Mouse (Mus musculus) hindbrain, embryonic 13.5 days (tissue): ENCODE data around the gene Haghl. TPM values are rescaled to one million over a fixed set of nuclear protein-coding genes. Genes with fewer than 3 reads are reported as not detected.
A peak's percentile ranks its signal among the peaks of the same experiment; 100 is the strongest.
"Not testable (repeated sequence)": the region's sequence is repeated elsewhere in the genome, so short reads cannot be mapped to it uniquely, and the experiment has no call there.

Experiments used
- ATAC-seq: fragments of 200-750 bp; cut with Nextera tagmentation; 2 replicates; pipeline ENCODE4 v1.8.0; 2017; ENCODE audit warnings: moderate TSS enrichment; ENCODE audit not compliant: low FRiP score
- H3K27ac ChIP-seq: fragments of 300-500 bp; sonication (generic); 2 replicates; pipeline ENCODE4 v1.5.1; 2015; ENCODE audit warnings: inconsistent platforms, mild to moderate bottlenecking, moderate library complexity
- H3K27me3 ChIP-seq: fragments of 300-500 bp; sonication (generic); 2 replicates; pipeline ENCODE4 v1.6.1; 2015; ENCODE audit warnings: mild to moderate bottlenecking, inconsistent platforms
- H3K36me3 ChIP-seq: fragments of 300-500 bp; sonication (generic); 2 replicates; pipeline ENCODE4 v1.6.1; 2015; ENCODE audit warnings: mild to moderate bottlenecking, inconsistent platforms
- H3K4me1 ChIP-seq: fragments of 300-500 bp; sonication (generic); replicated peaks from 2 replicates; pipeline ENCODE4 v1.6.1; 2015; ENCODE audit warnings: inconsistent platforms
- H3K4me2 ChIP-seq: fragments of 300-500 bp; sonication (generic); 2 replicates; pipeline ENCODE4 v1.6.1; 2015; ENCODE audit warnings: inconsistent platforms, mild to moderate bottlenecking, moderate library complexity
- H3K4me3 ChIP-seq: fragments of 300-500 bp; sonication (generic); 2 replicates; pipeline ENCODE4 v1.5.1; 2015; ENCODE audit warnings: mild to moderate bottlenecking, inconsistent platforms
- H3K9ac ChIP-seq: fragments of 300-500 bp; sonication (generic); 2 replicates; pipeline ENCODE4 v1.6.1; 2015; ENCODE audit warnings: mild to moderate bottlenecking, inconsistent platforms
- H3K9me3 ChIP-seq: fragments of 300-500 bp; sonication (generic); 2 replicates; pipeline ENCODE4 v1.6.1; 2016; ENCODE audit warnings: inconsistent platforms
- WGBS: fragments of 180-500 bp; shearing (Covaris S2); methylation state at CpG from one replicate; pipeline ENCODE4 v1.1.7; 2015; 5-methylcytosine and 5-hydroxymethylcytosine counted together
- microRNA-seq: library from miRNA; unstranded; fragments of <30 nt; microRNA quantifications from one replicate; pipeline ENCODE4, GENCODE M21; 2016
- polyA plus RNA-seq: library from polyadenylated mRNA; unstranded; fragments of >200 nt; fragmentation: Nextera tagmentation; extraction: Ambion mirVana; gene quantifications from 2 replicates; pipeline ENCODE4 v1.2.1, GENCODE M21; 2015

Haghl gene
- polyA plus RNA-seq, 1 experiment from 2014 or later = 125 TPM

DNA sequence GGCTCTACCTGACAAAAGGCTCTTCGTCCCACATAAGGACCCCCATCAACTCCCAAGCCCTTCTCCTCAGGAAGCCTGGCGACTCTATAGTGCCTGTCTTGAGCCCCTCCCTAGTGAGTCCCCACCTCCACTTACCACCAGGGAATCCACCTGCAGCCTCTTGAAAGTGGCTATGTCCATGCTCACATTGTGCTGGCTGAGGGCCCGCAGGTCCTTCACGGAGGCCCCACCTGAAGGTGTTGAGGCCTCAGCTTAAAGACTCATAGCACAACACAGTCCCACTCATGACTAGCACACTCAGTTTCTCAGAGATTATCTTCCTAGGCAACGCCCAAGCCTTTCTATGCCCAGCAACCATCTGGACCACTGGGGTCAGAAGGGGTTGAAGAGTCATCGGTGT, 36.2 kb downstream of the Haghl start:
- Histone ChIP-seq H3K36me3 (no peaks in the 10 kb centered on the region), H3K4me3 (no peak overlapping the region), H3K4me1 (peaks cover 7% of the 10 kb centered on the region), H3K4me2 (no peak overlapping the region), H3K9ac (no peak overlapping the region), H3K27me3 (peaks cover 18% of the 10 kb centered on the region; the same call in 1 of the 2 replicates), H3K9me3 (no peaks in the 10 kb centered on the region), H3K27ac (no peak overlapping the region)
- 82% methylated on average over 6 of the region's 6 CpGs for WGBS
- ATAC-seq = no peak

DNA sequence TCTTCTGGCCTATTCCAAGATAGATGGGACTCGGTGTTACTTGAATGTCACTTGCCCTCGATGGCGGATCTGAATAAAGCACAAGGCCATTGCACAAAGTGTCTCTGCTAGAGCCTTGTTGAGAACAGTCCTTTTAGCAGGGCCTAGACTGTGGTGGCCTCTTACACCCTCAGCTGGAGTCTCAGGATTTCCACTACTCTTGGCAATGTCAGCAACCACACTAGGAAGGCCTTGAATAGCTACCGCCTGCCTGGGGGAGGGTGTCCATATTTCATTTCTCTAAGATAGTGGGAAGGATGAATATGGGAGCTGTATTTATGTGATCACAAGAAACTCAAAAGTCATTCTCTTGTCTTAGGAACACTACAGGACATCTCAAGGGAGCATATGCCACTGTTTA, 37.2 kb downstream of the Haghl start:
- no peak for ATAC-seq
- Histone ChIP-seq H3K27ac (no peak overlapping the region), H3K4me1 (peaks cover 7% of the 10 kb centered on the region), H3K4me2 (no peak overlapping the region), H3K4me3 (no peak overlapping the region), H3K9ac (no peak overlapping the region), H3K9me3 (no peaks in the 10 kb centered on the region), H3K36me3 (no peaks in the 10 kb centered on the region), H3K27me3 (0 out of 2 replicates have a peak, but pooled peaks cover 8% of the 10 kb centered on the region)
- WGBS = 95% methylated on average over 4 of the region's 4 CpGs

DNA sequence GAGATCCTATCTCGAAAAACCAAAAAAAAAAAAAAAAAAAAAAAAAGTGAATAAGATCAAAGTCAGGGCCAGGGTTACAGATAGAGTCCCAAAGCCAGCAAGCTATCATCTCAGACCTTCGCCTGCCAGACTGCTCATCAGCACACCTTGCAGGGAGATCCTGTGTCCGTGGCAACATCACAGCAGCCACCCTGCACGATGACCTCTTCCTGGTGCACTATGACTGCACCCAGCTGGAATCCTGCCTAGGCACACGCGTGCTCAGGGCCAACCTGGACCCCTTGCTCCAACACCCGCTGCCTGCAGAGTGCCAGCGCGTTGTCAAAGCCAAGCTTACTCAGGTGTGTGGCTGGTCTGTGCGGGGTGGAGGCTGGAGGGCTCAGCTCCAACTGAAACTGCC, 41.2 kb downstream of the Haghl start:
- Histone ChIP-seq H3K9ac (no peak overlapping the region), H3K27ac (no peak overlapping the region), H3K27me3 (peaks cover 7% of the 10 kb centered on the region; the same call in 1 of the 2 replicates), H3K36me3 (no peaks in the 10 kb centered on the region), H3K9me3 (no peaks in the 10 kb centered on the region), H3K4me2 (no peak overlapping the region), H3K4me1 (no peaks in the 10 kb centered on the region), H3K4me3 (no peak overlapping the region)
- WGBS = 82% methylated on average over 10 of the region's 10 CpGs
- ATAC-seq = no peak

DNA sequence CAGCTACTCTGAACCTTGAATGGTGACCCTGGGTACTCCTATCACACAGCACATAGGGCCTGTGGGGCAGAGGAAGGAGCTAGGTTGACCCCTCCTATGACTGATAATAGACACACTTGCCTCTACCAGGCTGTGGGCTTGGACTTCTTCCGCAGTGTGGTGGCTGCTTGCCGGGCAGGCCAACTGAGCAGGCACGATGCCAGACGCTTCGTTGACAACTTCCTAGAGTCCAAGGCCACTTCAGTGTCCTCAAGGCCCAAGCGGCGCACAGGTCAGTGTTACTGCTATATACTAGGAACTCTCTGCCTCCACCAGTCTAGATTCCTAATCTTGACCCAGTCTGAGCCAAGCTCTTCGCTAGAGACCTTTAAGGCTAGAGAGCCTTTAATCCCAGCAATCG, 41.6 kb downstream of the Haghl start:
- no peak for ATAC-seq
- no peak overlapping the region for H3K27ac ChIP-seq
- no peak overlapping the region for H3K4me2 ChIP-seq
- H3K27me3 ChIP-seq = peaks cover 7% of the 10 kb centered on the region; the same call in 1 of the 2 replicates
- H3K36me3 ChIP-seq = no peaks in the 10 kb centered on the region
- no peak overlapping the region for H3K9ac ChIP-seq
- H3K4me3 ChIP-seq = no peak overlapping the region
- H3K9me3 ChIP-seq = no peaks in the 10 kb centered on the region
- H3K4me1 ChIP-seq = no peaks in the 10 kb centered on the region
- WGBS = 95% methylated on average over 9 of the region's 9 CpGs

DNA sequence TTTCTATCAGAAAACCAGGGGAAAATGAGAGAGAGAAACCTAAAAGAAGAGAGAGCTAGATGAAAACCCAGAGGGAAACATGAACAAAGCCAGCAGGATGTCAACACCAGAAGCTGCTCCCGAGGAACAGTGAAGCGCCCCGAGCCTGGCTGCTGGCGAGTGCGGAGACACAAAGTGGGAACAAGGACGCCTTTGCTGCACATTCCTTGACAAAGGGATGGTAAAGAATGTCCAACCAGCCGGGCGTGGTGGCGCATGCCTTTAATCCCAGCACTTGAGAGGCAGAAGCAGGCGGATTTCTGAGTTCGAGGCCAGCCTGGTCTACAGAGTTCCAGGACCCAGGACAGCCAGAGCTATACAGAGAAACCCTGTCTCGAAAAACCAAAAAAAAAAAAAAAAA, 44.0 kb downstream of the Haghl start:
- not testable (repeated sequence) for H3K4me3 ChIP-seq, H3K27ac ChIP-seq, H3K36me3 ChIP-seq, ATAC-seq, H3K4me1 ChIP-seq, H3K4me2 ChIP-seq, H3K9ac ChIP-seq, H3K9me3 ChIP-seq
- H3K27me3 ChIP-seq = peaks cover 10% of the 10 kb centered on the region; the same call in 1 of the 2 replicates
- WGBS = 79% methylated on average over 12 of the region's 12 CpGs

DNA sequence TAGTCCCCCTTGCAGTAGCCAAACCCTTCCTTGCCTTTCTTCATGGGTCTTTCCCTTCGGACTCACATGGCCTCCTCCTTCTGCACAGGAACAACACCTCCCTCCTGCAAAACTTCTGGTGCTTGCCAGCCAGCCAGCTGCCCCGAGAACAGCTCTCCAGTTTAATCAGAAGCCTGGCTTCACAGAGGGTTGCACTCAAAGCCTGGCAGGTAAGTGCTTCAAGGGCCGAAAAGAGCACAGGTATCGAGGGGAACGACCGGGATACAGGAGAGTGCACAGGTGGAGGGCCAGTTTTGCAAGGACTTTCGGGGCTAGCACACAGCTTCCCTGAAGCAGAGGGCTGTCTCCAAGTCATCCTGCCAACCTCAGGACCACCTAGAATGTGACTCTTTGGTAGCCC, 46.6 kb downstream of the Haghl start:
- Histone ChIP-seq H3K36me3 (no peaks in the 10 kb centered on the region), H3K4me1 (no peaks in the 10 kb centered on the region), H3K4me2 (no peak overlapping the region), H3K27ac (no peak overlapping the region), H3K4me3 (no peak overlapping the region), H3K27me3 (peaks cover 5% of the 10 kb centered on the region; the same call in 1 of the 2 replicates), H3K9me3 (no peaks in the 10 kb centered on the region), H3K9ac (no peak overlapping the region)
- ATAC-seq = no peak
- 85% methylated on average over 7 of the region's 7 CpGs for WGBS

DNA sequence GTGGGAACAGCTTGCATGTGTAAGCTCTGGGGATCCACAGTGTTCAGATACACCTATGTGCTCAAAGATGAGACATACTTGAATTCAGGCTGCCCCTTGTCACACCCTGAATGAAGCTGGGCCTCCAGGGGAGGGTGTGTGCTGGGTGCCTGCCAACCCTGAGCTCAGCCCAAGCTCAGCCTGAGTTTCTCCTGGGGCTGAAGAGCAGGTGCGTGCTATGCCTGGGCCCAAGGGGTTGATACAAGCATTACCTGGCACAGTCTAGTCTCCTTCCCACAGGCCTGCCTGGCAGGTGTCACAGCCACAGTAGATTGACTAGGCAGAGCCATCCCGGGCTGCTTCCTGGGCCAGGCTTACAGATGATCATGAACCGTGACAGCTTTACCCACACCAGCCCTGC, 49.7 kb downstream of the Haghl start, which contains the start of gene Mslnl:
Gene Mslnl, plus strand, starts transcription at position 298 of the 400 bp plus-strand sequence.
- H3K4me1 ChIP-seq = no peaks in the 10 kb centered on the region
- H3K27me3 ChIP-seq = peaks cover 5% of the 10 kb centered on the region; the same call in 1 of the 2 replicates
- H3K36me3 ChIP-seq = peaks cover 8% of the 10 kb centered on the region
- WGBS = 78% methylated on average over 3 of the region's 3 CpGs
- no peaks in the 10 kb centered on the region for H3K9me3 ChIP-seq
- ATAC-seq = no peak
- no peak within 1 kb of the TSS for H3K27ac ChIP-seq
- H3K4me3 ChIP-seq = no peak within 1 kb of the TSS
- no peak within 1 kb of the TSS for H3K4me2 ChIP-seq
- H3K9ac ChIP-seq = peak within 1 kb of the TSS; percentile 2; the same call in 1 of the 2 replicates

DNA sequence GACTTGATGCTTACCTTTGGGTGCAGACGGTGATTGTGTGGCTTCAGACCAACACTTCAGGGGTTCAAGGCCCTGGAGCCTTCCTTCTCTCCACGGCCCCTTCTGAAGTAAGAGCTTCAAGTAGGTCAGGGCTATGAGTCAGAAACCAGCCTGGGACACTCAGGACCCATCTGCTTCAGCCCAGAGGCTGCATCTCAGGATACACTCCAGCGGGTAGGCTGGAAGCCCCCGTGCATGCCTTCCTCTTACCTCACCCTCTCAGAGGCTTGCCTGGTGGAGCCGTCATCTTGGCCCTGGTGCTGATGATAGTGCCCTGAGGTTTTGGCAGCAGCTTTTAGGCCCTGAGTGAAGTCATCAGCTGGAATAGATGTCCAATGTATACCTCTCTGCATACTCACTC, 50.2 kb downstream of the Haghl start:
- Histone ChIP-seq H3K9ac (peak overlapping the region; percentile 2; the same call in 1 of the 2 replicates), H3K36me3 (peaks cover 13% of the 10 kb centered on the region), H3K4me1 (no peaks in the 10 kb centered on the region), H3K4me3 (no peak overlapping the region), H3K27me3 (peaks cover 5% of the 10 kb centered on the region; the same call in 1 of the 2 replicates), H3K4me2 (no peak overlapping the region), H3K9me3 (no peaks in the 10 kb centered on the region), H3K27ac (no peak overlapping the region)
- 88% methylated on average over 5 of the region's 5 CpGs for WGBS
- ATAC-seq = no peak

DNA sequence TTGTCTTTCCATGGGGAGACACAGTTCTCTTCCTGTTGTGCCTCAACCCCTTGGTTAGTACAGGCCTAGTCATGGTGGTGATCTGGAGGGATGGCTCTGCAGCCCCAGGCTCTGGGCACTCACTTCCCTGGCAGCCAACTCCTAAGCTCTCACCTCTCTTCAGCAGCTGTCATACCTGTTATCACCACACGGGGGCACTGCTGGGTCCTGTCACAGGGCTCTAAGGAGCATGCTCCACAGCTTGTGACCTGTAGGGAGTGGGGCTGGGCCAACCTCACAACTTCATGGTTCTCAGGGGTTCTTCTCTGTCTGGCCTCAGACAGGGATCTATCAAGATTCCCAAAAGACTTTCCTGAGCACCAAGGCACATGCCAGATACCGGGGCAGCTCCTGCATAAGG, 53.4 kb downstream of the Haghl start:
- no peak overlapping the region for H3K4me3 ChIP-seq
- no peak overlapping the region for H3K27ac ChIP-seq
- no peaks in the 10 kb centered on the region for H3K9me3 ChIP-seq
- 15% methylated on average over 2 of the region's 2 CpGs for WGBS
- H3K9ac ChIP-seq = no peak overlapping the region
- H3K4me1 ChIP-seq = peaks cover 15% of the 10 kb centered on the region
- H3K4me2 ChIP-seq = no peak overlapping the region
- ATAC-seq = no peak
- no peaks in the 10 kb centered on the region for H3K27me3 ChIP-seq
- peaks cover 23% of the 10 kb centered on the region for H3K36me3 ChIP-seq

Small RNA genes within 50 kb of the gene (microRNA-seq; reads per million reads assigned to microRNA genes)
- gene Gm25083 = not detected
- not detected for gene Mir3082
- not detected for gene Mir6966

Other genes starting within 250 kb of the Haghl start
- 11.1 and 11.8 TPM in 2 replicates for gene Sox8, start 215.0 kb downstream of the Haghl start, polyA plus RNA-seq
- gene Lmf1, start 206.6 kb downstream of the Haghl start, polyA plus RNA-seq = 22.6 and 24.0 TPM in 2 replicates
- gene Gng13, start 68.5 kb downstream of the Haghl start, polyA plus RNA-seq = 1.6 TPM in 2 replicates
- gene Chtf18, start 58.3 kb downstream of the Haghl start, polyA plus RNA-seq = 7.9 and 8.5 TPM in 2 replicates
- 23.4 and 24.2 TPM in 2 replicates for gene Rpusd1, start 58.0 kb downstream of the Haghl start, polyA plus RNA-seq
- gene Mslnl, start 49.6 kb downstream of the Haghl start, polyA plus RNA-seq = not detected in 2 replicates
- gene Msln, start 31.3 kb downstream of the Haghl start, polyA plus RNA-seq = 0.34 TPM in 1 of 2 replicates, not detected in the other
- 27.8 and 28.0 TPM in 2 replicates for gene Narfl, start 11.9 kb downstream of the Haghl start, polyA plus RNA-seq
- 0.16 and 0.36 TPM in 2 replicates for gene Ccdc78, start 907 bp upstream of the Haghl start, polyA plus RNA-seq
- gene Fam173a, start 7.2 kb upstream of the Haghl start, polyA plus RNA-seq = 86.6 and 86.8 TPM in 2 replicates
- 0.60 TPM in 1 of 2 replicates, not detected in the other for gene AC134908.4, start 10.0 kb upstream of the Haghl start, polyA plus RNA-seq
- 45.4 and 57.6 TPM in 2 replicates for gene Metrn, start 11.5 kb upstream of the Haghl start, polyA plus RNA-seq
- 29.1 and 32.4 TPM in 2 replicates for gene Fbxl16, start 23.4 kb upstream of the Haghl start, polyA plus RNA-seq
- gene Wdr24, start 38.0 kb upstream of the Haghl start, polyA plus RNA-seq = 26.6 and 30.7 TPM in 2 replicates
- 62.9 and 64.2 TPM in 2 replicates for gene Jmjd8, start 43.2 kb upstream of the Haghl start, polyA plus RNA-seq
- 325 and 337 TPM in 2 replicates for gene Stub1, start 47.7 kb upstream of the Haghl start, polyA plus RNA-seq
- gene Rhbdl1, start 51.6 kb upstream of the Haghl start, polyA plus RNA-seq = 24.2 and 25.5 TPM in 2 replicates
- 8.1 and 8.5 TPM in 2 replicates for gene Gm20683, start 56.1 kb upstream of the Haghl start, polyA plus RNA-seq
- 14.5 and 15.9 TPM in 2 replicates for gene Rhot2, start 59.2 kb upstream of the Haghl start, polyA plus RNA-seq
- 19.4 and 19.8 TPM in 2 replicates for gene Wdr90, start 75.8 kb upstream of the Haghl start, polyA plus RNA-seq
- gene Mcrip2, start 83.1 kb upstream of the Haghl start, polyA plus RNA-seq = 11.4 and 11.7 TPM in 2 replicates
- 63.0 and 65.7 TPM in 2 replicates for gene Mettl26, start 89.4 kb upstream of the Haghl start, polyA plus RNA-seq
- gene Wfikkn1, start 95.2 kb upstream of the Haghl start, polyA plus RNA-seq = 0.45 and 0.63 TPM in 2 replicates
- gene Rab40c, start 134.1 kb upstream of the Haghl start, polyA plus RNA-seq = 45.5 and 48.7 TPM in 2 replicates
- 57.1 and 58.9 TPM in 2 replicates for gene Pigq, start 159.3 kb upstream of the Haghl start, polyA plus RNA-seq
- gene Nhlrc4, start 159.3 kb upstream of the Haghl start, polyA plus RNA-seq = 0.09 TPM in 1 of 2 replicates, not detected in the other
- gene A930017K11Rik, start 166.9 kb upstream of the Haghl start, polyA plus RNA-seq = 0.56 and 0.77 TPM in 2 replicates
- gene Capn15, start 200.1 kb upstream of the Haghl start, polyA plus RNA-seq = 20.4 and 21.6 TPM in 2 replicates